Mouse (Mus musculus) heart, embryonic 11.5 days (tissue): ENCODE measurements around the gene Gm9376. TPM values are rescaled to one million over a fixed set of nuclear protein-coding genes. Genes with fewer than 3 reads are reported as not detected.

ENCODE experiments used
- ATAC-seq: fragments of 200-750 bp; cut with Nextera tagmentation; replicated peaks from 2 replicates; pipeline ENCODE4 v1.8.0; 2017; ENCODE audit warnings: moderate library complexity; ENCODE audit not compliant: insufficient number of reproducible peaks, low FRiP score, low TSS enrichment
- H3K27ac ChIP-seq: fragments of 300-500 bp; sonication (generic); 2 replicates; pipeline ENCODE4 v1.5.1; 2014; ENCODE audit warnings: mild to moderate bottlenecking, low read depth, low read length
- H3K27me3 ChIP-seq: fragments of 300-500 bp; sonication (generic); 2 replicates; pipeline ENCODE4 v1.6.1; 2014; ENCODE audit warnings: mild to moderate bottlenecking, low read length, mixed read lengths; ENCODE audit not compliant: control insufficient read depth, insufficient read depth
- H3K36me3 ChIP-seq: fragments of 300-500 bp; sonication (generic); 2 replicates; pipeline ENCODE4 v1.6.1; 2014; ENCODE audit warnings: mild to moderate bottlenecking, low read length, moderate library complexity, mixed read lengths; ENCODE audit not compliant: control insufficient read depth, insufficient read depth
- H3K4me1 ChIP-seq: fragments of 300-500 bp; sonication (generic); 2 replicates; pipeline ENCODE4 v1.6.1; 2014; ENCODE audit warnings: low read length; ENCODE audit not compliant: control insufficient read depth, insufficient read depth
- H3K4me2 ChIP-seq: fragments of 300-500 bp; sonication (generic); 2 replicates; pipeline ENCODE4 v1.6.1; 2014; ENCODE audit warnings: mild to moderate bottlenecking, moderate library complexity
- H3K4me3 ChIP-seq: fragments of 300-500 bp; sonication (generic); 2 replicates; pipeline ENCODE4 v1.5.1; 2014; ENCODE audit warnings: low read depth, low read length
- H3K9ac ChIP-seq: fragments of 300-500 bp; sonication (generic); 2 replicates; pipeline ENCODE4 v1.6.1; 2014; ENCODE audit warnings: mild to moderate bottlenecking, low read depth, low read length, moderate library complexity
- H3K9me3 ChIP-seq: fragments of 300-500 bp; sonication (generic); replicated peaks from 2 replicates; pipeline ENCODE4 v1.6.1; 2016; ENCODE audit warnings: low read length; ENCODE audit not compliant: control insufficient read depth
- WGBS: fragments of 180-500 bp; shearing (Covaris S2); extraction: QIAGEN DNeasy Blood & Tissue Kit; methylation state at CpG from one replicate; pipeline ENCODE4 v1.1.7; 2014; ENCODE audit not compliant: insufficient replicate concordance; 5-methylcytosine and 5-hydroxymethylcytosine counted together
- microRNA-seq: library from miRNA; unstranded; fragments of <30 nt; microRNA quantifications from one replicate; pipeline ENCODE4, GENCODE M21; 2016; ENCODE audit warnings: borderline number of aligned reads
- polyA plus RNA-seq: library from polyadenylated mRNA; unstranded; fragments of >200 nt; fragmentation: Nextera tagmentation; extraction: Ambion mirVana; gene quantifications from 2 replicates; pipeline ENCODE4 v1.2.1, GENCODE M21; 2014

Gene Gm9376
- polyA plus RNA-seq, 1 experiment from 2014 or later: not detected

DNA sequence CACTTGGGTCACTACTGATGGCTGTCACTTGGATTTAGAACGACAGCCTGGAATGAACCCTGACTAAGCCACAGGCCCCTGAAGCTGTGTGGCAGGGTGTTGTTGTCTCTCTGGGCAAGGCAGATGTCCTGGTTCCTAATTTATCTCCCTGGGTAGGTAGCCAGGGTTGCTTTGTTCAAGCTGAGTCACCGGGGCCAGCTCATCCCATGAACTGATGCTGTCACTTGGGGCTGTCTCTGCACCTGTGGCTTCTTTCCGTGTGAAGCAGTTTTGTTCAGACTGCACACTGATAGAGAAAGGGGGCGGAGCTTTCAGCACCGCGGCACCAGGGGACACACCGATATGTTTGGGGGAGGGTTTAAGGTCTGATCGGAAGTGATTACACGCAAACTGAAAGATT lies 37.8 kb downstream of the Gm9376 start:
- 63% methylated on average over 9 of the region's 9 CpGs for WGBS
- H3K36me3 ChIP-seq: no peaks in the 10 kb centered on the region
- H3K9me3 ChIP-seq: no peaks in the 10 kb centered on the region
- H3K4me3 ChIP-seq: no peak overlapping the region
- no peaks in the 10 kb centered on the region for H3K4me1 ChIP-seq
- no peak for ATAC-seq
- no peak overlapping the region for H3K27ac ChIP-seq
- no peak overlapping the region for H3K4me2 ChIP-seq
- no peak overlapping the region for H3K9ac ChIP-seq
- no peaks in the 10 kb centered on the region; the same call in 1 of the 2 replicates for H3K27me3 ChIP-seq

GRCm38 (mm10) chr14:118305951-118306350 lies 39.2 kb downstream of the Gm9376 start:
- no peaks in the 10 kb centered on the region for H3K4me1 ChIP-seq
- ATAC-seq: no peak
- no peak overlapping the region for H3K4me2 ChIP-seq
- no peaks in the 10 kb centered on the region; the same call in 1 of the 2 replicates for H3K27me3 ChIP-seq
- no peaks in the 10 kb centered on the region for H3K9me3 ChIP-seq
- H3K27ac ChIP-seq: no peak overlapping the region
- H3K36me3 ChIP-seq: no peaks in the 10 kb centered on the region
- no peak overlapping the region for H3K4me3 ChIP-seq
- no peak overlapping the region for H3K9ac ChIP-seq
- WGBS: 69% methylated on average over 9 of the region's 9 CpGs

DNA sequence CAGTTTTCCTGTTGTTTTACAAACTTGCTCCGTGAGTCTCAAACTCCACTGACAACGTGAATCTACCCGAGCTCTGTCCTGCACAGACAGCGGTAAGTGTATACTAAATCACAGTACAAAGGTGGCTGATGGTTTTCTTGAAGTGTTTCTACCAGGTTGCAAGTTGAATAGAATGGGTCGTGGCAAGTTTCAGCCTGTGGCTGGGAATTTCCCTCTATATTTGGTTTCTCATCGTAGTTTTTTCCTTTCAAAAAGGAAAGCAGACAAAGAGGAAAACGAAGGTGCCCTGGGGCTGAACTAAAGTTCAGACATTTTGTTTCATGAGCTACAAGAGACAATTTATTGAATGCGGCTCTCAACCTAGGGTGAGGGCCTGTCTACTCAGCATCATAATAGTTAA lies 40.3 kb downstream of the Gm9376 start:
- H3K27ac ChIP-seq: no peak overlapping the region
- H3K27me3 ChIP-seq: no peaks in the 10 kb centered on the region; the same call in 1 of the 2 replicates
- no peaks in the 10 kb centered on the region for H3K9me3 ChIP-seq
- no peaks in the 10 kb centered on the region for H3K36me3 ChIP-seq
- no peak for ATAC-seq
- whole genome bisulfite sequencing: 84% methylated on average over 8 of the region's 8 CpGs
- no peak overlapping the region for H3K4me2 ChIP-seq
- H3K9ac ChIP-seq: no peak overlapping the region
- H3K4me3 ChIP-seq: no peak overlapping the region
- no peaks in the 10 kb centered on the region for H3K4me1 ChIP-seq

GRCm38 (mm10) chr14:118311703-118312102 lies 44.9 kb downstream of the Gm9376 start:
- H3K4me3 ChIP-seq: no peak overlapping the region
- H3K4me2 ChIP-seq: no peak overlapping the region
- H3K9me3 ChIP-seq: no peaks in the 10 kb centered on the region
- H3K9ac ChIP-seq: no peak overlapping the region
- 86% methylated on average over 8 of the region's 8 CpGs for WGBS
- no peak overlapping the region for H3K27ac ChIP-seq
- no peaks in the 10 kb centered on the region for H3K36me3 ChIP-seq
- no peaks in the 10 kb centered on the region for H3K4me1 ChIP-seq
- H3K27me3 ChIP-seq: no peaks in the 10 kb centered on the region; the same call in 1 of the 2 replicates
- no peak for ATAC-seq

GRCm38 (mm10) chr14:118312664-118313063 lies 45.9 kb downstream of the Gm9376 start:
- Histone ChIP-seq H3K4me3 (no peak overlapping the region), H3K4me1 (no peaks in the 10 kb centered on the region), H3K4me2 (no peak overlapping the region), H3K9ac (no peak overlapping the region), H3K27me3 (no peaks in the 10 kb centered on the region), H3K27ac (no peak overlapping the region), H3K9me3 (no peaks in the 10 kb centered on the region), H3K36me3 (no peaks in the 10 kb centered on the region)
- ATAC-seq: no peak
- WGBS: 83% methylated on average over 10 of the region's 10 CpGs

GRCm38 (mm10) chr14:118313931-118314330 lies 47.2 kb downstream of the Gm9376 start:
- WGBS: 80% methylated on average over 3 of the region's 3 CpGs
- H3K27ac ChIP-seq: no peak overlapping the region
- H3K27me3 ChIP-seq: peaks cover 7% of the 10 kb centered on the region; the same call in 1 of the 2 replicates
- H3K4me3 ChIP-seq: no peak overlapping the region
- H3K9me3 ChIP-seq: no peaks in the 10 kb centered on the region
- H3K4me1 ChIP-seq: no peaks in the 10 kb centered on the region
- no peak overlapping the region for H3K9ac ChIP-seq
- no peak for ATAC-seq
- H3K4me2 ChIP-seq: no peak overlapping the region
- H3K36me3 ChIP-seq: no peaks in the 10 kb centered on the region

- Histone ChIP-seq H3K36me3 (no peaks in the 10 kb centered on the region), H3K4me1 (no peaks in the 10 kb centered on the region), H3K4me2 (no peak overlapping the region), H3K27me3 (peaks cover 22% of the 10 kb centered on the region), H3K27ac (no peak overlapping the region), H3K4me3 (no peak overlapping the region), H3K9me3 (no peaks in the 10 kb centered on the region), H3K9ac (no peak overlapping the region)
- WGBS: 70% methylated on average over 9 of the region's 9 CpGs
- ATAC-seq: no peak
Observed at GRCm38 (mm10) chr14:118317260-118317659, 50.5 kb downstream of the Gm9376 start.

Small RNA genes lying within 50 kb of the gene (microRNA-seq; reads per million reads assigned to microRNA genes)
- gene Mir6241: not detected

Other genes with a start within 250 kb of the Gm9376 start
- 0.73 and 1.2 TPM in 2 replicates for gene Dct, start 214.7 kb upstream of the Gm9376 start, polyA plus RNA-seq
- gene Tgds, start 134.2 kb upstream of the Gm9376 start, polyA plus RNA-seq: 35.9 and 37.8 TPM in 2 replicates
- gene Gpr180, start 129.8 kb upstream of the Gm9376 start, polyA plus RNA-seq: 37.5 and 44.1 TPM in 2 replicates
- gene Sox21, start 29.9 kb upstream of the Gm9376 start, polyA plus RNA-seq: 0.06 TPM in 1 of 2 replicates, not detected in the other